Mouse (Mus musculus) cerebral cortex, adult 2 months (tissue): ENCODE measurements around the gene Klk1b22.

ENCODE experiments used
- WGBS: fragments of 180-500 bp; shearing (Covaris S2); methylation state at CpG from one replicate; pipeline ENCODE4 v1.1.7; 2018; 5-methylcytosine and 5-hydroxymethylcytosine counted together

Gene Klk1b22

GRCm38 (mm10) chr7:44112373-44112772, at the start of gene Klk1b22:
Gene Klk1b22, plus strand, starts transcription at chr7:44112673.
- 72% methylated on average over 4 of the region's 4 CpGs for WGBS

DNA sequence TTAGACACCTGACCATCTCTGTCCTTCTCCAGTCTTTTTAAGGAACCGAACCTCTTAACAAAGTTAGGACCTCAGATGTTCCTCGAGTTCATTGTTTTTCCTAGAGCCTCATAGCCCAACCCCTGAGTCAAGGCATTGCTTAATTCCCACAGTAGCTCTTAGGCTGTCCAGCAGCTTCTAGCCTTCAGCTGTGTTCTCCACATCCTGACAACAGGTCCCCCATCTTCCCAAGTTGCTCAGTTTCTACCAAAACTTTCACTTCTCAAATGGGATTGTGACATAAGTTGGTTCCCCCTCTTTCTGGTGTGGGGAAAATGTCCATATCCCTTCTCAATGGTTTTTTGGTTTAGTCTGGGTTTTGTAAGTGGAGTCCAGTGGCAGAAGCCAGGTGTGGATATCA, 40.4 kb upstream of the Klk1b22 start:
- WGBS = 76% methylated on average over 2 of the region's 2 CpGs

- 43% methylated on average over 1 of the region's 1 CpGs for WGBS
Measured at GRCm38 (mm10) chr7:44077703-44078102, 34.8 kb upstream of the Klk1b22 start.

- WGBS = 78% methylated on average over 1 of the region's 1 CpGs
Measured at GRCm38 (mm10) chr7:44096111-44096510, 16.4 kb upstream of the Klk1b22 start.

GRCm38 (mm10) chr7:44102028-44102427, 10.4 kb upstream of the Klk1b22 start, which contains the start of gene Klk1b21:
Gene Klk1b21, plus strand, starts transcription at chr7:44102328.
- 74% methylated on average over 3 of the region's 3 CpGs for WGBS

DNA sequence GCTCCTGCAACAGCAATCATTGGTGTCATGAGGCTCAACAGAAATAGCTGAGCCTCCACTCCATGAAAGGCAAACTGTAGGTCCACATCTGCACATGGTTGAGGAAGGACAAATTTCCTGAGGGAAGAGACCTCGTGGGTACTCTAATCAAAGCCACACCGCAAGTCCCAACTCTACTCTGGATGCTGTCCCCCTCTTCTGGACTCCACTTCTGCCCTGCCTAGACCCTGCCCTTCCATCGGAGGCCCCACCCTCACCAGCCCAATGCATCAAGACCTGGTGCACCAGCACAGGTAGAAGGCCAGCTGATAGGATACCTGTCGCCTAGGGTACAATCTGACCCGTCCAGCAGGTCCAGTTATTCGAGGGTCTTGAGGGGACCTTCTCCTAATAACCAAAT, 11.0 kb downstream of the Klk1b22 start:
- WGBS = 88% methylated on average over 6 of the region's 6 CpGs

DNA sequence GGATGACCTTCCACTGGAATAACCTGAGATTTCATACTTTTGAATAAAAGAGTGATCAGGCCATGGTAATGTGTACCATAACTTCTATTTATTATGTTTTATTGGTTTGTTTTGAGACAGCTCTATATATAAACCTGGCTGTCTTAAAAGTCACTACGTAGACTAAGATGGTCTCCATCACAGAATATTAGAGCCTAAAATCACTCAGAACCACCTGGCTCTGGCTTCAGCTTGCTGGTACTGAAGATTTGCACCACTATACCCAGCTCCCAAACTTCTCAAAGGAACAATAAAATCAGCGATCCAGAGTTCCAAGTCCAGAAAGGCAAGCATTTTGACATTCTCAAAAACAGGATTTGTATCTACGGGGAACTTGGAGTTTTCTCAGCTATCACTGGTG, 24.0 kb downstream of the Klk1b22 start, which contains the start of gene Klk1b16:
Gene Klk1b16, plus strand, starts transcription at position 301 of the 400 bp plus-strand sequence.
- 95% methylated on average over 3 of the region's 3 CpGs for WGBS
